Mouse (Mus musculus) limb, embryonic 11.5 days (tissue): ENCODE data around the gene Krtap5-4. TPM values are rescaled to one million over a fixed set of nuclear protein-coding genes. Genes with fewer than 3 reads are reported as not detected.
"Not testable (repeated sequence)": the region's sequence is repeated elsewhere in the genome, so short reads cannot be mapped to it uniquely, and the experiment has no call there.

ENCODE experiments used
- ATAC-seq: fragments of 200-750 bp; cut with Nextera tagmentation; 2 replicates; pipeline ENCODE4 v1.8.0; 2017; ENCODE audit warnings: low read depth; ENCODE audit not compliant: insufficient number of reproducible peaks, low FRiP score, low TSS enrichment
- DNase-seq: peaks from one replicate; pipeline ENCODE4 v3.0.0-alpha.2; 2015; ENCODE audit warnings: low spot score
- H3K27ac ChIP-seq: fragments of 300-500 bp; sonication (generic); replicated peaks from 2 replicates; pipeline ENCODE4 v1.5.1; 2014; ENCODE audit warnings: low read depth, mild to moderate bottlenecking, low read length
- H3K27me3 ChIP-seq: fragments of 300-500 bp; sonication (generic); 2 replicates; pipeline ENCODE4 v1.6.1; 2014; ENCODE audit warnings: mild to moderate bottlenecking, low read length, mixed read lengths; ENCODE audit not compliant: control insufficient read depth, insufficient read depth
- H3K36me3 ChIP-seq: fragments of 300-500 bp; sonication (generic); 2 replicates; pipeline ENCODE4 v1.6.1; 2014; ENCODE audit warnings: mild to moderate bottlenecking, low read length, moderate library complexity, mixed read lengths; ENCODE audit not compliant: control insufficient read depth, insufficient read depth
- H3K4me1 ChIP-seq: fragments of 300-500 bp; sonication (generic); 2 replicates; pipeline ENCODE4 v1.6.1; 2014; ENCODE audit warnings: low read length, mixed read lengths; ENCODE audit not compliant: control insufficient read depth, insufficient read depth
- H3K4me2 ChIP-seq: fragments of 300-500 bp; sonication (generic); 2 replicates; pipeline ENCODE4 v1.6.1; 2014; ENCODE audit warnings: low read depth, mild to moderate bottlenecking, moderate library complexity; ENCODE audit not compliant: severe bottlenecking
- H3K4me3 ChIP-seq: fragments of 300-500 bp; sonication (generic); 2 replicates; pipeline ENCODE4 v1.5.1; 2014; ENCODE audit warnings: low read depth, low read length
- H3K9ac ChIP-seq: fragments of 300-500 bp; sonication (generic); 2 replicates; pipeline ENCODE4 v1.6.1; 2014; ENCODE audit warnings: mild to moderate bottlenecking, low read length
- H3K9me3 ChIP-seq: fragments of 300-500 bp; sonication (generic); 2 replicates; pipeline ENCODE4 v1.6.1; 2016; ENCODE audit warnings: low read length; ENCODE audit not compliant: control insufficient read depth
- WGBS: fragments of 180-500 bp; shearing (Covaris S2); extraction: QIAGEN DNeasy Blood & Tissue Kit; methylation state at CpG from one replicate; pipeline ENCODE4 v1.1.7; 2014; 5-methylcytosine and 5-hydroxymethylcytosine counted together
- polyA plus RNA-seq: library from polyadenylated mRNA; unstranded; fragments of >200 nt; fragmentation: Nextera tagmentation; extraction: Ambion mirVana; gene quantifications from 2 replicates; pipeline ENCODE4 v1.2.1, GENCODE M21; 2014

Gene Krtap5-4
- polyA plus RNA-seq, 1 experiment from 2014 or later: not detected

- H3K27me3 ChIP-seq: no peaks in the 10 kb centered on the region
- 0 out of 2 replicates have a peak, but pooled peaks cover 3% of the 10 kb centered on the region for H3K4me1 ChIP-seq
- peak overlapping the region; percentile 53 for H3K4me3 ChIP-seq
- H3K4me2 ChIP-seq: peak overlapping the region; percentile 81
- peak; percentile 99 for DNase-seq
- H3K9ac ChIP-seq: peak overlapping the region; percentile 65
- under 1% methylated on average over 19 of the region's 19 CpGs for WGBS
- H3K9me3 ChIP-seq: no peaks in the 10 kb centered on the region
- H3K27ac ChIP-seq: peak overlapping the region; percentile 51; the same call in 1 of the 2 replicates
- peak; percentile 58; the same call in 1 of the 2 replicates for ATAC-seq
- no peaks in the 10 kb centered on the region for H3K36me3 ChIP-seq
These were observed 18.7 kb upstream of the Krtap5-4 start for GRCm38 (mm10) chr7:142284615-142285080.

- H3K9ac ChIP-seq: no peak overlapping the region
- WGBS: 10% methylated on average over 23 of the region's 23 CpGs
- peak overlapping the region; percentile 81 for H3K4me2 ChIP-seq
- no peaks in the 10 kb centered on the region for H3K36me3 ChIP-seq
- H3K4me3 ChIP-seq: peak overlapping the region; percentile 18
- H3K4me1 ChIP-seq: 0 out of 2 replicates have a peak, but pooled peaks cover 3% of the 10 kb centered on the region
- H3K27me3 ChIP-seq: no peaks in the 10 kb centered on the region
- DNase-seq (peak; percentile 70), ATAC-seq (peak; percentile 55; the same call in 1 of the 2 replicates)
- H3K9me3 ChIP-seq: no peaks in the 10 kb centered on the region
- no peak overlapping the region for H3K27ac ChIP-seq
These were observed 18.1 kb upstream of the Krtap5-4 start for GRCm38 (mm10) chr7:142285130-142285835.

- H3K36me3 ChIP-seq, H3K4me3 ChIP-seq, H3K4me1 ChIP-seq, H3K4me2 ChIP-seq, H3K9me3 ChIP-seq, H3K27ac ChIP-seq, H3K9ac ChIP-seq, ATAC-seq, DNase-seq, H3K27me3 ChIP-seq: not testable (repeated sequence)
- 24% methylated on average over 9 of the region's 9 CpGs for WGBS
These were observed 17.3 kb upstream of the Krtap5-4 start for GRCm38 (mm10) chr7:142285910-142286612.

- not testable (repeated sequence) for H3K4me3 ChIP-seq, H3K9me3 ChIP-seq, H3K4me1 ChIP-seq, ATAC-seq, H3K27me3 ChIP-seq, H3K36me3 ChIP-seq, H3K4me2 ChIP-seq, H3K9ac ChIP-seq, H3K27ac ChIP-seq
- WGBS: 0% methylated on average over 2 of the region's 2 CpGs
- peak; percentile 61 for DNase-seq
These were observed 9.5 kb upstream of the Krtap5-4 start for GRCm38 (mm10) chr7:142293851-142294250.

GRCm38 (mm10) chr7:142295418-142295817, 7.9 kb upstream of the Krtap5-4 start:
- Histone ChIP-seq H3K4me2 (no peak overlapping the region), H3K9ac (no peak overlapping the region), H3K27ac (no peak overlapping the region), H3K9me3 (no peaks in the 10 kb centered on the region), H3K4me1 (no peaks in the 10 kb centered on the region), H3K27me3 (no peaks in the 10 kb centered on the region), H3K4me3 (no peak overlapping the region), H3K36me3 (no peaks in the 10 kb centered on the region)
- no peak for ATAC-seq
- no peak for DNase-seq

GRCm38 (mm10) chr7:142296108-142296507, 7.2 kb upstream of the Krtap5-4 start:
- ATAC-seq: not testable (repeated sequence)

GRCm38 (mm10) chr7:142297018-142297417, 6.3 kb upstream of the Krtap5-4 start, which contains the start of gene Krtap5-1:
Krtap5-1 (minus strand) TSS chr7:142297118.
- H3K9ac ChIP-seq, DNase-seq, H3K4me2 ChIP-seq, ATAC-seq, H3K9me3 ChIP-seq, H3K36me3 ChIP-seq, H3K27me3 ChIP-seq, H3K4me3 ChIP-seq, H3K4me1 ChIP-seq, H3K27ac ChIP-seq: not testable (repeated sequence)

More at GRCm38 (mm10) chr7:142296108-142296507, 7.2 kb upstream of the Krtap5-4 start:
- H3K27ac ChIP-seq, H3K9me3 ChIP-seq, H3K27me3 ChIP-seq, H3K9ac ChIP-seq, H3K36me3 ChIP-seq, H3K4me3 ChIP-seq, H3K4me2 ChIP-seq, DNase-seq, H3K4me1 ChIP-seq: not testable (repeated sequence)
- WGBS: 15% methylated on average over 4 of the region's 4 CpGs

GRCm38 (mm10) chr7:142303929-142304328, 580 bp downstream of the Krtap5-4 start:
- H3K27ac ChIP-seq, H3K36me3 ChIP-seq, H3K9me3 ChIP-seq, H3K4me1 ChIP-seq, H3K4me3 ChIP-seq, ATAC-seq, H3K4me2 ChIP-seq, DNase-seq, H3K9ac ChIP-seq, H3K27me3 ChIP-seq: not testable (repeated sequence)
- WGBS: 93% methylated on average over 1 of the region's 1 CpGs
